Mouse (Mus musculus): ENCODE results near the gene Abca5. TPM values are rescaled to one million over a fixed set of nuclear protein-coding genes. Genes with fewer than 3 reads are reported as not detected.
A peak's percentile ranks its signal among the peaks of the same experiment; 100 is the strongest.
"Not testable (repeated sequence)": the region's sequence is repeated elsewhere in the genome, so short reads cannot be mapped to it uniquely, and the experiment has no call there.

The Abca5 gene
- polyA plus RNA-seq, 1 experiment from 2014 or later, result 8.7 TPM

DNA sequence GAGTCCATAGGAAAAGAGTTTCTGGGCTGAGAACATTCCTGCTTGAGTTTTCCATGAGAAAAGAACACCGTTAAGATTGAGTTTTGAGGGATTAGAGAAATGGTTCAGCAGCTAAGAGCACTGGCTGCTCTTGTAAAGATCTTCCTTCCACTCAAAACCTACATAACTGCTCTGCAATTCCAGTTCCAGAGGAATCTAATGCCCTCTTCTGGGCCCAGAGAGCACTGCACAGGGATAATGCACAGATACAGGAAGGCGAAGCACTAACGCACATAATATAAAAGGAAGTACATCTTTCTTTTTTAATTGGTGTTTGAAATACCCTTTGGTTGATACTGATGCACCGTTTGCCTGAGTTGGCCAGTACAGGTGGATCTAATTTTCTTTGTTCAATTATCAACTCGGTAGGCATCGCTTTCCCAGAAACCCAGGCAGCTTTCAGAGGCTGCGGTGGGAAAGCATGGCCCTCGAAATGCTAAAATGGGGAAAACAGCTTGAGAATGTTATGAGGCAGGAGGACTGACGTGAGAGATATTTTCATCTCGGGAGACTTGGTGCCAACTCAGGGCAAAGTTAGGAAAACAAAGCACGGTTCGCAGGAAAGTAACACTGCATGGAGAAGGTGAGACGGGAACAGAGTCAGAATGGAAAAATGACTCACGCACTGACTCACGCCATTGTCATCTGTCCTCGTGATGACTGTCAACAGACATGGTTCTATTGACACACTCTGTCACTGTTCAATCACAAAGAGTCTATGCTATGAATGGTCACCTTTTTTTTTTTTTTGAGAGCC is 20.4 kb upstream of the Abca5 start:
- WGBS, result 77% methylated on average over 16 of the region's 16 CpGs

GRCm38 (mm10) chr11:110355131-110355530 is 17.6 kb upstream of the Abca5 start:
- not testable (repeated sequence) for H3K4me2 ChIP-seq; H3K36me3 ChIP-seq; H3K9ac ChIP-seq; H3K9me3 ChIP-seq; H3K27me3 ChIP-seq; H3K4me1 ChIP-seq (replicated peaks); H3K4me3 ChIP-seq; ATAC-seq (ENCODE audit: low FRiP score); H3K27ac ChIP-seq
- 85% methylated on average over 9 of the region's 9 CpGs for WGBS

More for the DNA sequence above, 20.4 kb upstream of the Abca5 start:
- Histone ChIP-seq H3K4me2 (no peak overlapping the region), H3K27me3 (no peaks in the 10 kb centered on the region), H3K27ac (no peak overlapping the region), H3K9ac (no peak overlapping the region), H3K4me1 (replicated peaks) (no peaks in the 10 kb centered on the region), H3K4me3 (no peak overlapping the region), H3K9me3 (peaks cover 3% of the 10 kb centered on the region; the same call in 1 of the 2 replicates), H3K36me3 (no peaks in the 10 kb centered on the region)
- ATAC-seq (ENCODE audit: low FRiP score), result no peak

- Histone ChIP-seq H3K9me3 (no peaks in the 10 kb centered on the region), H3K4me3 (no peak overlapping the region), H3K27me3 (no peaks in the 10 kb centered on the region), H3K36me3 (no peaks in the 10 kb centered on the region), H3K9ac (no peak overlapping the region), H3K4me1 (replicated peaks) (no peaks in the 10 kb centered on the region), H3K4me2 (no peak overlapping the region), H3K27ac (no peak overlapping the region)
- 86% methylated on average over 9 of the region's 9 CpGs for WGBS
- ATAC-seq (ENCODE audit: low FRiP score), result no peak
Observed at GRCm38 (mm10) chr11:110354261-110354660, 16.7 kb upstream of the Abca5 start.

DNA sequence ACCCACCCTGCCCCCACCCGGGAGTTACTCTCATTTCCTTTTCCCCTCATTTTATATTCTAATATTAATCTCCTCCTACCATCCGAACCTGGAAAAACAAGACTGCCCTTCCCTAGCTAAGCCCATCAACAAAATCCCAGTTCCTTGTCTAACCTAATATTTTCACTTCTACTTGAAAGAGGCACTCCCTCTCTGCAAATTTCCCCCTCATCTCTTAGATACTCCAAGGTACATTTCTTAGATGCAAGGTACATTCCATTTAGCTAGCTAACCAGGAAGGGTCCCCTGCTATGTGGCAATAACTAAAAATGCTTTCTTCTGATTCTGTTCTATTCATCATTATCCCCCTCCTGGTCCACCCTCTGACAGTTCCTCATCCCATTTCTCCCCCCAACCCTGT is 10.7 kb upstream of the Abca5 start:
- Histone ChIP-seq H3K9ac (no peak overlapping the region), H3K27ac (no peak overlapping the region), H3K27me3 (no peaks in the 10 kb centered on the region), H3K4me3 (no peak overlapping the region), H3K9me3 (no peaks in the 10 kb centered on the region), H3K4me2 (no peak overlapping the region), H3K4me1 (replicated peaks) (no peaks in the 10 kb centered on the region), H3K36me3 (no peaks in the 10 kb centered on the region)
- WGBS, result 90% methylated on average over 2 of the region's 2 CpGs
- no peak for ATAC-seq (ENCODE audit: low FRiP score)

DNA sequence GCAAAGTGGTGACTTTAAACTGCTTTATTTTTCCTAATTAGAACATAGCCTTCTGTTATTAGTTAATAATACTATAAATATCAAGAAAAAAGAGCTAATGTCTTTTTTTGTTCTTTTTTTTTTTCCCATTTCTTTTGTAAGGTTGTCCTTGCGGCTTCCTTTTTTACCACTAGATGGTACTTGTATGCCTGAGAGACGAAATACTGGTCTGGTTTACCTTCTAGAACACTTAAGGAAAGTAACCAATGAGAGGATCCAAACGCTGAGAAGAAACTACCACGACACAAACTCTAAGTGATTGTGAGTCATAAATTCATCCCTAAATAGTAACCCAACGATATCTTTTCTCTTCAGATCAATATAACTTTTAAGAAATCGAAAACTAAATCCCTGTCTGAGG is 10.3 kb upstream of the Abca5 start:
- Histone ChIP-seq H3K9me3 (no peaks in the 10 kb centered on the region), H3K27me3 (no peaks in the 10 kb centered on the region), H3K27ac (no peak overlapping the region), H3K36me3 (no peaks in the 10 kb centered on the region), H3K4me1 (replicated peaks) (no peaks in the 10 kb centered on the region), H3K4me3 (no peak overlapping the region), H3K4me2 (no peak overlapping the region), H3K9ac (no peak overlapping the region)
- no peak for ATAC-seq (ENCODE audit: low FRiP score)
- 68% methylated on average over 6 of the region's 6 CpGs for WGBS

DNA sequence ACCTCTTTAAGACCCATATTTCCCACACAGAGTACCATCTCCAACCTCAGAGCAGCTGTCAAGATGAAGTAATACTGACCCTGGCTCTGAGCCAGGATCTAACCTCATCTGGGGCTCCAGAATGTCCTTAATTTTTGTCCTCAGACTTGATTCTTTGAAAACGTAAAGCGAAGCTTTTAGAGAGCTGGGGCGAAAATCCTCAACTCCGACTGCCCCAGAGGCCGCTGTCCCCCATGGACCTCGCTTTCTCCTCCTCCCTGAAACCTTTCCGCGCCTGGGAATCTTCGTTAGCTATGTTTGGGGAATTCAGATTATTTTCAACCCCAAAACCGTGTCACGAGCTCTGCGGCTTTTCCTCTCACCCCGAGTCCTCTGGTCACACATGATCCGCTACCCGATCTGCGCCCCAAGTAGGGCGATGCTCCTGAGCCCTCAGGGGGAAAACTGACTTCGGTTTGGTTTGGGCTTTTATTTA is 665 bp downstream of the Abca5 start:
- peak overlapping the region; percentile 75 for H3K4me3 ChIP-seq
- peaks cover 6% of the 10 kb centered on the region; the same call in 1 of the 2 replicates for H3K4me1 ChIP-seq (replicated peaks)
- 0 out of 2 replicates have a peak, but pooled peaks cover 3% of the 10 kb centered on the region for H3K27me3 ChIP-seq
- H3K9ac ChIP-seq, result peak overlapping the region; percentile 82
- H3K27ac ChIP-seq, result peak overlapping the region; percentile 78; the same call in 1 of the 2 replicates
- no peaks in the 10 kb centered on the region for H3K36me3 ChIP-seq
- peak overlapping the region; percentile 83 for H3K4me2 ChIP-seq
- WGBS, result under 1% methylated on average over 18 of the region's 18 CpGs
- ATAC-seq (ENCODE audit: low FRiP score), result no peak
- no peaks in the 10 kb centered on the region for H3K9me3 ChIP-seq

GRCm38 (mm10) chr11:110330093-110330492 is 7.4 kb downstream of the Abca5 start:
- H3K36me3 ChIP-seq, result no peaks in the 10 kb centered on the region
- WGBS, result 77% methylated on average over 6 of the region's 6 CpGs
- no peaks in the 10 kb centered on the region for H3K27me3 ChIP-seq
- H3K9ac ChIP-seq, result no peak overlapping the region
- no peak overlapping the region for H3K27ac ChIP-seq
- H3K4me2 ChIP-seq, result no peak overlapping the region
- no peaks in the 10 kb centered on the region for H3K9me3 ChIP-seq
- peaks cover 10% of the 10 kb centered on the region for H3K4me1 ChIP-seq (replicated peaks)
- ATAC-seq (ENCODE audit: low FRiP score), result no peak
- no peak overlapping the region for H3K4me3 ChIP-seq

GRCm38 (mm10) chr11:110322266-110322665 is 15.2 kb downstream of the Abca5 start:
- no peak for ATAC-seq (ENCODE audit: low FRiP score)
- Histone ChIP-seq H3K4me3 (no peak overlapping the region), H3K27ac (no peak overlapping the region), H3K9ac (no peak overlapping the region), H3K36me3 (peaks cover 9% of the 10 kb centered on the region; the same call in 1 of the 2 replicates), H3K4me1 (replicated peaks) (no peaks in the 10 kb centered on the region), H3K4me2 (no peak overlapping the region), H3K27me3 (no peaks in the 10 kb centered on the region), H3K9me3 (no peaks in the 10 kb centered on the region)
- WGBS, result 49% methylated on average over 8 of the region's 8 CpGs

DNA sequence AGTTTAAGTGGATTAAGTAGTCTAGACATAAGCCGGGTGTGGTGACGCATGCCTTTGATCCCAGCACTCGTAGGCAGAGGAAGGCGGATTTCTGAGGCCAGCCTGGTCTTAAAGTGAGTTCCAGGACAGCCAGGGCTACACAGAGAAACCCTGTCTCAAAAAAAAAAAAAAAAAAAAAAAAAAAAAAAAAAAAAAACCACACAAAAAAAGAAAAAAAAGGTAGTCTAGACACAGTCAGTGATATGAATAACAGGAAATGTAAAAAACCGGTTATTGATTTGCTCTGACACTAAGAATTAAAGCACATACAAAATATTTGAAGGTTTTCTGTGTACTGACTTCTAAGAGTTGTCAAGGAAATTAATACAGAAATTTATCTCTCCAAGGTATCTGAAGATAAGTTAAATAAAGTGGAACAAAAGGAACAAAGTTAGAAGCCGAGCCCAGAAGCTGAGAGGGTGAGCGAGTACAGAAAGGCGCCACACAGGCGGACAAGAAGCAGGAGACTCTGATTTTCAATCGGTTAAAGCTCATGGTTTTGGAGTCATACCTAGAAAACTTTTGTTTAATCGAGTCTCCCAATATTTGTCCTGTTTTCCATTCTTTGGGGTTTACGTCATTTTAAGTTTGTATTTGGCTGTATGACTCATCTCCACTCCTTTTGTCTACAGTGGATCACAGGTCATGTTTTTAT is 30.9 kb downstream of the Abca5 start:
- ATAC-seq (ENCODE audit: low FRiP score), result no peak
- 92% methylated on average over 12 of the region's 12 CpGs for WGBS
- no peaks in the 10 kb centered on the region for H3K9me3 ChIP-seq
- no peaks in the 10 kb centered on the region for H3K4me1 ChIP-seq (replicated peaks)
- H3K27ac ChIP-seq, result no peak overlapping the region
- peaks cover 2% of the 10 kb centered on the region; the same call in 1 of the 2 replicates for H3K36me3 ChIP-seq
- no peak overlapping the region for H3K9ac ChIP-seq
- H3K27me3 ChIP-seq, result no peaks in the 10 kb centered on the region
- no peak overlapping the region for H3K4me3 ChIP-seq
- H3K4me2 ChIP-seq, result no peak overlapping the region

GRCm38 (mm10) chr11:110303411-110303810 is 34.1 kb downstream of the Abca5 start:
- Histone ChIP-seq H3K9ac (no peak overlapping the region), H3K27me3 (no peaks in the 10 kb centered on the region), H3K4me2 (no peak overlapping the region), H3K27ac (no peak overlapping the region), H3K36me3 (peaks cover 9% of the 10 kb centered on the region), H3K4me3 (no peak overlapping the region), H3K4me1 (replicated peaks) (no peaks in the 10 kb centered on the region), H3K9me3 (no peaks in the 10 kb centered on the region)
- WGBS, result 34% methylated on average over 3 of the region's 3 CpGs
- ATAC-seq (ENCODE audit: low FRiP score), result no peak

GRCm38 (mm10) chr11:110297917-110298533 is 39.5 kb downstream of the Abca5 start:
- Histone ChIP-seq H3K9me3 (no peaks in the 10 kb centered on the region), H3K27ac (no peak overlapping the region), H3K4me1 (replicated peaks) (no peaks in the 10 kb centered on the region), H3K27me3 (no peaks in the 10 kb centered on the region), H3K4me3 (no peak overlapping the region), H3K9ac (no peak overlapping the region), H3K4me2 (no peak overlapping the region), H3K36me3 (peaks cover 16% of the 10 kb centered on the region)
- WGBS, result 85% methylated on average over 13 of the region's 13 CpGs
- no peak for ATAC-seq (ENCODE audit: low FRiP score)

GRCm38 (mm10) chr11:110290586-110290985 is 46.9 kb downstream of the Abca5 start:
- Histone ChIP-seq H3K9me3 (no peaks in the 10 kb centered on the region), H3K36me3 (peaks cover 22% of the 10 kb centered on the region), H3K4me2 (no peak overlapping the region), H3K27me3 (no peaks in the 10 kb centered on the region), H3K27ac (no peak overlapping the region), H3K9ac (no peak overlapping the region), H3K4me1 (replicated peaks) (no peaks in the 10 kb centered on the region), H3K4me3 (no peak overlapping the region)
- ATAC-seq (ENCODE audit: low FRiP score), result no peak
- WGBS, result 74% methylated on average over 2 of the region's 2 CpGs
